Mouse (Mus musculus): ENCODE measurements at regions not wholly inside any gene's neighbourhood (a gene's known extent, or its start where the extent isn't known, plus 50 kb on each side); places are given as distances from the start of the nearest gene placed in this dataset.

- WGBS: 59% methylated on average over 5 of the region's 5 CpGs
- no peak overlapping the region for H3K4me2 ChIP-seq (ENCODE audit: low read length)
- H3K27me3 ChIP-seq (ENCODE audit: insufficient read depth, low read length): no peaks in the 10 kb centered on the region
- peaks cover 17% of the 10 kb centered on the region for H3K4me1 ChIP-seq (replicated peaks; ENCODE audit: insufficient read depth, low read length)
- no peak overlapping the region for H3K9ac ChIP-seq (ENCODE audit: low read depth, low read length)
- DNase-seq (ENCODE audit: low spot score) (no peak), ATAC-seq (replicated peaks; ENCODE audit: low FRiP score, low read depth) (no peak)
- no peak for TF ChIP-seq CTCF (IDR thresholded peaks at IDR 0.05; ENCODE audit: low read depth)
- H3K9me3 ChIP-seq (replicated peaks; ENCODE audit: low read length): no peaks in the 10 kb centered on the region
- H3K4me3 ChIP-seq (replicated peaks; ENCODE audit: low read depth, low read length): no peak overlapping the region
- H3K36me3 ChIP-seq (ENCODE audit: insufficient read depth, low read length): no peaks in the 10 kb centered on the region
- H3K27ac ChIP-seq: no peak overlapping the region
These were observed 369.3 kb upstream of the Jarid2 start for GRCm38 (mm10) chr13:44360016-44360415.

GRCm38 (mm10) chr13:44360725-44361290 lies 368.5 kb upstream of the Jarid2 start:
- Histone ChIP-seq H3K4me3 (replicated peaks; ENCODE audit: low read depth, low read length) (no peak overlapping the region), H3K36me3 (ENCODE audit: insufficient read depth, low read length) (no peaks in the 10 kb centered on the region), H3K27ac (no peak overlapping the region), H3K9ac (ENCODE audit: low read depth, low read length) (no peak overlapping the region), H3K9me3 (replicated peaks; ENCODE audit: low read length) (no peaks in the 10 kb centered on the region), H3K27me3 (ENCODE audit: insufficient read depth, low read length) (no peaks in the 10 kb centered on the region), H3K4me2 (ENCODE audit: low read length) (no peak overlapping the region), H3K4me1 (replicated peaks; ENCODE audit: insufficient read depth, low read length) (peaks cover 12% of the 10 kb centered on the region)
- no peak for ATAC-seq (replicated peaks; ENCODE audit: low FRiP score, low read depth)
- 61% methylated on average over 15 of the region's 15 CpGs for WGBS
- no peak for DNase-seq (ENCODE audit: low spot score)
- no peak for TF ChIP-seq CTCF (IDR thresholded peaks at IDR 0.05; ENCODE audit: low read depth)

- peaks cover 4% of the 10 kb centered on the region; the same call in 1 of the 2 replicates for H3K4me1 ChIP-seq (replicated peaks; ENCODE audit: insufficient read depth, low read length)
- DNase-seq (ENCODE audit: low spot score): peak; percentile 81
- H3K4me2 ChIP-seq (ENCODE audit: low read length): no peak overlapping the region
- no peaks in the 10 kb centered on the region for H3K27me3 ChIP-seq (ENCODE audit: insufficient read depth, low read length)
- peak overlapping the region; percentile 39 for H3K27ac ChIP-seq
- ATAC-seq (replicated peaks; ENCODE audit: low FRiP score, low read depth): no peak
- H3K9ac ChIP-seq (ENCODE audit: low read depth, low read length): no peak overlapping the region
- no peaks in the 10 kb centered on the region for H3K36me3 ChIP-seq (ENCODE audit: insufficient read depth, low read length)
- H3K9me3 ChIP-seq (replicated peaks; ENCODE audit: low read length): no peaks in the 10 kb centered on the region
- 24% methylated on average over 15 of the region's 15 CpGs for WGBS
- no peak for TF ChIP-seq CTCF (IDR thresholded peaks at IDR 0.05; ENCODE audit: low read depth)
- H3K4me3 ChIP-seq (replicated peaks; ENCODE audit: low read depth, low read length): no peak overlapping the region
These were observed 366.8 kb upstream of the Jarid2 start for GRCm38 (mm10) chr13:44362293-44363005.

DNA sequence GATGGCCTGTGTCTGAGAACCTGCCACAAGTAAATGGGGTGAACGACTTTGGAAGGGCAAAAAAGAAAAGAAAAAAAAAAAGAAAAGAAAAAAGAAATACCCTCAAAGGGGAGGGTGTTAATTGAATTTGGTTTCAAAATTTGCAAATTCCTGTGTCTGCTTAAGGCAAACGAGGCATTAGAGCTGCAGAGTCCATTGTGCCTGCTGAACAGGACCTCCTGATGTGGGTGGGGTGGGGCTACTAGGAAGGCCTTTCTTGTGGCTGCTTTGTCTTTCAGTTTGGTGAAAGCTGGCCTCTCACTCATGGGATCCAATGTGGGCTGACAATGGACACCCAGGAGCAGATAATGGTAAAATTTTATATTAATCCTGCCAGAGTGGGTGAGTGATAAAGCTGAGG lies 366.3 kb upstream of the Jarid2 start:
- Histone ChIP-seq H3K27ac (peak overlapping the region; percentile 39), H3K9me3 (replicated peaks; ENCODE audit: low read length) (no peaks in the 10 kb centered on the region)
- DNase-seq (ENCODE audit: low spot score): no peak

DNA sequence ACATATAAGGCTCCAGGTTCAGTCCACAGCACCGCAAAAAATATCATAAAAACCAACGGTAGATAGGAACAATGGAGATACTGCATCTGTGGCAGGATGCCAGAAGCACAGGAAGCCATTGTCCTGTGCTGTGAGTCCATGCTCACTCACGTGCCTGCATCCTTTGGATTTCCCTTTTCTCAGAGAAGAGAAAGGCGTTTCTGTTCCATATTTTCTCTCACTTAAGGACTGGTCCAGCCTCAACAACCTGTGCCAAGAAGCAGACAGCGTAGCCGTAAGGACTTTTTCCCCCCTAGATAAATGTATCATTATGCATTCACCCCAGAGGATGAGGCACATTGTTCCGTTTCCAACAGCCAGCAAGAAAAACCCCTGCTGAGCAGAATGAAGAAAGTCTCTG lies 360.0 kb upstream of the Jarid2 start:
- no peak overlapping the region for H3K27ac ChIP-seq
- no peak for TF ChIP-seq CTCF (IDR thresholded peaks at IDR 0.05; ENCODE audit: low read depth)
- ATAC-seq (replicated peaks; ENCODE audit: low FRiP score, low read depth) (no peak), DNase-seq (ENCODE audit: low spot score) (no peak)
- H3K9me3 ChIP-seq (replicated peaks; ENCODE audit: low read length): no peaks in the 10 kb centered on the region
- no peak overlapping the region for H3K4me2 ChIP-seq (ENCODE audit: low read length)
- H3K9ac ChIP-seq (ENCODE audit: low read depth, low read length): no peak overlapping the region
- H3K27me3 ChIP-seq (ENCODE audit: insufficient read depth, low read length): no peaks in the 10 kb centered on the region
- WGBS: 74% methylated on average over 7 of the region's 7 CpGs
- no peaks in the 10 kb centered on the region for H3K36me3 ChIP-seq (ENCODE audit: insufficient read depth, low read length)
- no peak overlapping the region for H3K4me3 ChIP-seq (replicated peaks; ENCODE audit: low read depth, low read length)
- H3K4me1 ChIP-seq (replicated peaks; ENCODE audit: insufficient read depth, low read length): no peaks in the 10 kb centered on the region

More for the DNA sequence above, 366.3 kb upstream of the Jarid2 start:
- Histone ChIP-seq H3K27me3 (ENCODE audit: insufficient read depth, low read length) (no peaks in the 10 kb centered on the region), H3K4me2 (ENCODE audit: low read length) (no peak overlapping the region), H3K4me3 (replicated peaks; ENCODE audit: low read depth, low read length) (no peak overlapping the region), H3K9ac (ENCODE audit: low read depth, low read length) (no peak overlapping the region), H3K36me3 (ENCODE audit: insufficient read depth, low read length) (no peaks in the 10 kb centered on the region), H3K4me1 (replicated peaks; ENCODE audit: insufficient read depth, low read length) (peaks cover 4% of the 10 kb centered on the region; the same call in 1 of the 2 replicates)
- no peak for ATAC-seq (replicated peaks; ENCODE audit: low FRiP score, low read depth)
- no peak for TF ChIP-seq CTCF (IDR thresholded peaks at IDR 0.05; ENCODE audit: low read depth)
- WGBS: 19% methylated on average over 2 of the region's 2 CpGs

DNA sequence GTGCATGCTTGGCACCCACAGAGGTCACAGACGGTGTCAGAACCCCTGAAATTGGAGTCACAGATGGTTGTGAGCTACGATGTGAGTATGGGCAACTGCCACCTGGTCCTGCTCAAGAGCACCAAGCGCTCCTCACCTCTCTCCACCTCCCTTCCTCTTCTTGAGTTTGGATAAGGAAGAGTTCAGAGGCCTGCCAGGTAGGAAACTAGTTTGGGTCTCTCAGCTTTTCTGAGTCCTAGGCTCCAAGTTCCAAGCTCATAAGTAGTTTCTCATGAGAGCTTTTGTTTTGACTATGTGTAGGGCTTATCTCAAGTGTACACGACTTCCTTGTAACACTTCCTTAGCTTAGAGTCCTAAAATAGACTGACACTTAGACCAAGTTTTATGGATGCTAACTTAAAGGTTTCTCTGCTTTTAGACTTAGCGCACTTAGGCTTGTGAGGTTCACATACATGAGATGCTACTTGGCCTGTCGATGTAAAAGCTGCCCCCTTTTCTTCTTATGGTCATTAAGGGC lies 356.9 kb upstream of the Jarid2 start:
- Histone ChIP-seq H3K36me3 (ENCODE audit: insufficient read depth, low read length) (no peaks in the 10 kb centered on the region), H3K27me3 (ENCODE audit: insufficient read depth, low read length) (no peaks in the 10 kb centered on the region), H3K27ac (no peak overlapping the region), H3K4me2 (ENCODE audit: low read length) (no peak overlapping the region), H3K4me1 (replicated peaks; ENCODE audit: insufficient read depth, low read length) (no peaks in the 10 kb centered on the region), H3K4me3 (replicated peaks; ENCODE audit: low read depth, low read length) (no peak overlapping the region), H3K9ac (ENCODE audit: low read depth, low read length) (no peak overlapping the region), H3K9me3 (replicated peaks; ENCODE audit: low read length) (no peaks in the 10 kb centered on the region)
- TF ChIP-seq CTCF (IDR thresholded peaks at IDR 0.05; ENCODE audit: low read depth): no peak
- DNase-seq (ENCODE audit: low spot score) (no peak), ATAC-seq (replicated peaks; ENCODE audit: low FRiP score, low read depth) (no peak)
- WGBS: 72% methylated on average over 6 of the region's 6 CpGs

Measured in kidney, postnatal 0 days (tissue).